Mouse (Mus musculus) common myeloid progenitor, adult 5-6 weeks (primary cell): ENCODE measurements at regions not wholly inside any gene's neighbourhood (a gene's known extent, or its start where the extent isn't known, plus 50 kb on each side); places are given as distances from the start of the nearest gene placed in this dataset.

Source experiments
- ATAC-seq: replicated peaks from 2 replicates; pipeline ENCODE4 v1.8.0; 2016; ENCODE audit warnings: low read depth, mild to moderate bottlenecking, moderate TSS enrichment, inconsistent platforms; ENCODE audit not compliant: poor library complexity, severe bottlenecking

- no peak for ATAC-seq
Observed at GRCm38 (mm10) chr19:55985518-55985917, 243.9 kb downstream of the Tcf7l2 start.

- ATAC-seq = no peak
Observed at GRCm38 (mm10) chr19:55991791-55992726, 250.4 kb downstream of the Tcf7l2 start.

DNA sequence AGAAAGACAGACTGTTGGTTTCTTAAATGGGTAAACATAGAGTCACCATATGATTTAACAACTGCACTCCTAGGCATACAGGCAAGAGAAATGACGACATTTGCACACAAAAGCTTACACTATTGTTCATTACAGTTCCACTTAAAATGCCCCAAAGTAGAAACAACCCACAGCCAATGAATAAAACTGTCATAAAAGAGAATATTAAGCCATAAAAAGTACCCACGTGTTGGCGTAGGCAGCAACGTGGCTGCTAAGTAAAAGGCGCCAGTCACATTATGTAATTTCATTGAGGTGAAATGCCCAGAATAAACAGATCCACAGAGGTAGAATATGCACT, 251.1 kb downstream of the Tcf7l2 start:
- no peak for ATAC-seq

- ATAC-seq = no peak
Observed at GRCm38 (mm10) chr19:55995721-55996120, 254.1 kb downstream of the Tcf7l2 start.

DNA sequence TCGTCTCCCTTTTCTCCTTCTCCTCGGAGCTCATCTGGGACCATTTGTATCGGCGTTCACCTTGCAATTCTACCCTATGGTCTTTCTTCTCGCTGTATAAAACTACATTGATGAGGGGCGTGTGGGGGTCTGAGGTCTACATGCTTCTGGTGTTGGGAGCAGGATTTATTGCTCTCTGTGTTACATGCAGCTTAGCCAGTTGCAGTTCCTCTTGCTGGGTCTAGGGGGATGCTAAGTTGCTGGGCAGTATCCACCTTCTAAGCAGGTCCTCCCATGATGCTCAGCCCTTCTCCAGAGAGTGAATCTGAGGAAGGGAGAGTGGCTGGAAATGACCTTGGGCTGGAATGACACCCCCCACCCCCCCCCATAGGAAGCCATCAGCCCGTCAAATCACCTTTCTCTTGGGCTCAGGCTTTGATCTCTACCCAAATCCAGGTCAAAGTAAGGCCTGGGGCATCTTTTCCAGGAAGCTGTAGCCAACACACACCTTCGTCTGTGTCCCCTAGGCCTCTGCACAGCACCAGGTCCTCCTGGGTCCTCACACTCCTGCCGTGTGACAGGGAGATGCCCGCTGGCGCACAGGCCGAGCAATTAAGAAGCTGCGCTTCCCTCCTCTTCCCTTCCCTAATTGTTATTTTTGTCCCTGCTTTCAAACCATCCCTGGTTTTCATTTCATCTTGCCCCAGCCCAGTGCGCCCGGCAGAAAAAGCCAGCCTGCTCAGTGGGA, 257.0 kb downstream of the Tcf7l2 start:
- ATAC-seq = no peak

GRCm38 (mm10) chr19:55999409-55999808, 257.8 kb downstream of the Tcf7l2 start:
- ATAC-seq = no peak

DNA sequence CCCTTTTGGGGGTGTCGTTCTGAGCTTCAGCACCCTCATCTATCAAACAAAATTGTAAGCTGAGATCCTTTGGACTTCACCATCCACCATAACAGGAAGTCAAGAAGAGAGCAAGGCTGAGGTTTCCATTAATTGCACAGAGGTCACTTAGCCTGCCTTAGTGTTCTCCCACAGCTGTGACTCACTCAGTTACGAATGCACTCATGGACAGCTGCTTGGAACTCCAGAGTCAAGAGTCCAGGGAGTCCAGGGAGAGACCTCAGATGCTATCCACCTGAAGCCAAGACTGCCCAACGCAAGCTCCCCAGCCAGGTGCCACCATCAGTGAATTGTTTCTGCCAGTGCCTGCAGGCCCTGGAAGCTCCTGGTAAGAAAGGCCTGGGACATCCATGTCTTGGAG, 259.8 kb downstream of the Tcf7l2 start:
- ATAC-seq = no peak

DNA sequence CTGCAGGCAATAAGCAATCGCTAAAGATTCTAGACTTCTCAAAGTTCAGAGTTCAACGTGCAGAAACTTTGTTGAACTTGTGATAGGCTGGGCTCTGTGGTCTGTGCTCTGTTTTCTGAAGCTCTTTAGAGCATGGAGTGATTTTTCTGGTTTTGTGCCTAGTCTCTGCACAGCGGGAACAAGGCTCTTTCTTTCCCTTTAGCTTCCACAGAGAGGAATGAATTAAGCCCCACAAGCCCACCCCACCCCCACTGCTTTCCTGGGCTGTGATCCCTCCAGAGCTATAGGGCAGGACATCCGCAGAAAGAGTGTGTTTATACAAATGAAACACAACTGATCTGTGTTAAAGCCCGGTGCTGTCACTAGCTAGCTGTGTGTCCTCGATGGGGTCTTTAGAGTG, 264.3 kb downstream of the Tcf7l2 start:
- ATAC-seq = no peak

- no peak for ATAC-seq
Observed at GRCm38 (mm10) chr19:56007433-56007832, 265.8 kb downstream of the Tcf7l2 start.

DNA sequence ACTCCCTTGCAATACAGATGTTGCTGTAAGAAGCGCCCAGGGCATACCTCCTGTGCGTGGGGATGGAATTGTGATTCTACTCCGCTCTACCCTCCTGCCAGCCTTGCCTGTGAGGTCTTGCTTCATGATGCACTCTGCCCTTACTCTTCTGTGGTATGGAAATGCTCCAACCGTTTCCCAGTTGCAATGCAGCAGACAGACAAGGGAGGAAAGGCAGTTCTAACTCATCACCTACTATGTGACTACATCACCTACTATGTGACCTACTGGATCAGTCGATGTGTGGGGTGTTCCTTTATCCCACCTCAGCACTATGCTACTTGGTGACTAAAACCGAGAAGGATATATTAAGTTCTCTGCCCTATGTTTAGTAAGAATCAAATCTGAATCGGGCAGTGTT, 269.1 kb downstream of the Tcf7l2 start:
- ATAC-seq = no peak

GRCm38 (mm10) chr19:56011292-56011691, 269.7 kb downstream of the Tcf7l2 start:
- ATAC-seq = no peak

DNA sequence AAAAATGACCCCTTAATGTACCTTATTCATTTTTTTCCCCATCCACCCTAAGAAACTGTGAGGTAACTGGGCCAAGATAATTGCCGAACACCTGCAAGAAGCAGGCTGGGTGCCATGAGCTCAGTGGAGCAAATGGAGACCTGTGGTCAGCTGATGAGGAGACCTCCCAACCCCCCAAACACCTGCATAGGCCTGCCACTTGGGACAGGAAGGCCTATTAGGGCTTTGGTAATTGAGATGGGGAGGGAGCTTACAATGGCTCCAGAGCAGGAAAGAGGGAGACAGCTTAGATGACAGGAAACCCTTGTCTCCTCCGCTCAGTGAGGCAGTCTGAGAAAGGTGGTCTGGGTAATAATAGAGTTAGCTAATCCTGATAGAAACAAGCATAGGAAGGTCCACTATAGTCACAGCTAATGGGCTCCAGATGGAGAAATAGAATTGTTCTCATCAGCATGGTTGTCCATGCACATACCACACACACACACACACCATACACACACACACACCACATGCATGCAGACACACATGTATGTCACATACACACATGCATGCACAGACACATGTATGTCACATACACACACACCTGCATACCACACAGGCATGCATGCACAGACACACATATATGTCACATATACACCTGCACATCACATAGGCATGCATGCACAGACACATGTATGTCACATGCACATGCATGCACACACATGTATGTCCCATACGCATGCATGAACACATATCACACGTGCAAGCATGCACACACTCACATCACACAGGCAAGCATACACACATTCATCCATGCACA, 270.2 kb upstream of the Habp2 start:
- ATAC-seq = no peak

DNA sequence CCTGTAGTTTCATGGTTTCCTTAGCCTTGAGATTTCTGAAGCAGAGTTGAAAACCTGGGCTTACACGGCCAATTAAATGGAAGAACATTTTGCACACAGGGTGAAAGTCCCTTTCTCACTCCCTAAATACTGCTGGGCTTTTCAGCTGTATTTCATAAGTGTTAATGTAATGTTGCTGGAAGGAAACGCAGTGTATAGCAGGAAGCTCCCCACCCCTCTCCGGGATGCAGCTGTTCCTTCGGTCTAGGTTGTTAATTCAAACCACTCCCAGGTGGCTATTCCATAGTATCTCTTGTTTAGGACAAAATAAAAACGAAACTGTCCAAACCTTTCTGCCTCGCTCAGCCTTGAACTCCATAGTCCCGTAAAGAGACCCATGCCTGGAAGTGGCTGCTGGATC, 269.4 kb upstream of the Habp2 start:
- ATAC-seq = no peak

DNA sequence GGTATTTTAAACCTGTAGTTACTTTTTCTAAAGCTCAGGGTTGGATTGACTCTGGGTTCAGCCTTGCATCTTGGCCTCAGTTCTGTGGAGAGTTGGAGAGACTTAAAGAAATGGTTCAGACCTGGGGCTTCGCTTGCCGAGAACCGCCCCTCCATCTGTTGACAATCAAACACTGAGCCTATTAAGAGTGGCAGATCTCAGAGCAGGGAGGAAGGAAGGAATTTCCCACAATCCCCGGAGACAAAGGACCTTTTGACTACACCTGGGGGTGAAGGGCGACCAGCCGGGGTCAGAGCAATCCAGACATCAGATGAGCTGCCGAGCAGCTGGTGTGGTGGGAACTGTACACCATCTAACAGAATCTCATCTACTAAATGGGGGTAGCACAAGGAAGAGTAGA, 267.8 kb upstream of the Habp2 start:
- no peak for ATAC-seq

- peak; percentile 47 for ATAC-seq
Observed at GRCm38 (mm10) chr19:56022348-56022747, 264.6 kb upstream of the Habp2 start.

DNA sequence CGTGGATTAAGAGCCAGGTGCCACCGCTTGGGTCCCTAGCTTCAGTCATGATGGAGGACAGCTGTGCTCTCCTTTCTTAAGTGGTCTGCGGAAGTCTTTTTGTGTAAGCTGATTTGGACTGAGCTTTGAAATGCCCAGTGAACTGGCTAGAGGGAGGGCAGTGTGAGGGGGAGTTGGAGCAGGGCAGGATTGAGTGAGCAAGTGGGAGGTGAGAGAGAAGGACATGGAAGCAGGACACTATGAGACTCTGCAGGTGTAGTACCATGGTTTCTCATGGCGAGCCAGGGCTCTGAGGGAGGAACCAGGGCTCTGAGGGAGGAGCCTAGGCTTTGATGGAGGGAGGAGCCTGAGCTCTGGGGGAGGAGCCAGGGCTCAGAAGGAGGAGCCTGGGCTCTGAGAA, 262.3 kb upstream of the Habp2 start:
- no peak for ATAC-seq

DNA sequence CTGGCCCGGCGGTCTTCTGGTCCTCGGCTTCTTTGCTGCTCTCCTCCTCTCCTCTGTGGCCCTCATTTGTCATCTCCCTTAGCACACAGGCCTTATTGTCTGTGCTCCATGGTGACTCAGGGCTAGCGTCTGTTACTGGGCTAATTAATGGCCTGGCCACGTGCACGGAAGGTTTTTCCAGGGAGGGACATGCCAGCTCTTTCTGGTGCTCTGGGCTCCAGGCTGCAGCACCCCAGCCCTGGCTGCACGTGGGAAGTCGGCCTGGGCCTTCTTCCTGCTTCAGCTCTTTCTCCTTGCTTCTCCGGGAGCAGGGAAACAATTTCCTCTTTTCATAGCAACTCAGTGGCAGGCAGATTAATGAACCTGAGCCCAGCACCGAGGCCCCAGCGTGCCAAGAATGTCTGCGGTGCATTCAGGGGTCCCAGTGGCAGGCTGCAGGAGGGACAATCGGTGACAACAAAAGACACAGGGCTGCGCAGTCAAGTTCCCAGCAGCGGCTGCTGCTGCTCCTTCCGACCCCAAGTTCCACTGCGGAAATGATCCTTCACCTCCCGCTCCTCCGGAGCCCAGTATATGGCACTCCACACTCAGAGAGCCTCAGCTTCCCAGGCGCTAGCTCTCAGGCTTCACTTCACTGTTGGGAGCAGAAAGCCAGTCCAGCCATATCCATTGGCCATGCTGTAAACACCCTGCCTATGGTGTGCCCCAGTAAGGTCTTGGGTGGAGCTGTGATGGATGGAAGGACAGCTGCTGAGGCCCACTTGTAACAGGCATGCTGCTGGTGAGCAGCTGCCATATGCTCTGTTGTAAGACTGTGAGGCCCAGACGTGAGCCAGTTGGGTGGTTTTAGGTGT, 257.3 kb upstream of the Habp2 start:
- ATAC-seq = no peak

- no peak for ATAC-seq
Observed at GRCm38 (mm10) chr19:56030401-56030925, 256.5 kb upstream of the Habp2 start.

- ATAC-seq = 0 out of 2 replicates have a peak, but pooled peaks have one; percentile 25
Observed at GRCm38 (mm10) chr19:56034552-56034951, 252.4 kb upstream of the Habp2 start.

DNA sequence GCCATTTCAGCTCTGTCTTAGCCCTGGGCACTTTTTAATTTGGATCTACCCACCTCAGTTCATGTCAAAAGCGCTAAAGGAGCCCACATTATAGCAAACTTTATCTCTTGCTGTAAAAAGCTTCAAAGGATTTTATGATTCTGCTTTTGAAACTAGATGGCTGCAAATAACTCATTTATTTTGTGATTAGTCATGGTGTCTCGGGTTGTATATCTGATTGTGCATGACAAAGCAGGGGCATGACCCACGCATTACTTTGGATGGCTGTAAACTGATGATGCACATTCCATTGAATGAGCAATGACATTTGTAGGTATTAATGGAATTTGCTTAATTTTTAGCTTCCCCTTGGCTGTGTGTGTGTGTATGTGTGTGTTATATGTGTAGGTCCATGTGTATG, 249.4 kb upstream of the Habp2 start:
- ATAC-seq = no peak
